Mouse (Mus musculus): Measurements from ENCODE around the gene Mlxip. TPM values are rescaled to one million over a fixed set of nuclear protein-coding genes. Genes with fewer than 3 reads are reported as not detected.
A peak's percentile ranks its signal among the peaks of the same experiment; 100 is the strongest.

Gene Mlxip
- polyA plus RNA-seq, 1 experiment from 2014 or later: 20.1 TPM

DNA sequence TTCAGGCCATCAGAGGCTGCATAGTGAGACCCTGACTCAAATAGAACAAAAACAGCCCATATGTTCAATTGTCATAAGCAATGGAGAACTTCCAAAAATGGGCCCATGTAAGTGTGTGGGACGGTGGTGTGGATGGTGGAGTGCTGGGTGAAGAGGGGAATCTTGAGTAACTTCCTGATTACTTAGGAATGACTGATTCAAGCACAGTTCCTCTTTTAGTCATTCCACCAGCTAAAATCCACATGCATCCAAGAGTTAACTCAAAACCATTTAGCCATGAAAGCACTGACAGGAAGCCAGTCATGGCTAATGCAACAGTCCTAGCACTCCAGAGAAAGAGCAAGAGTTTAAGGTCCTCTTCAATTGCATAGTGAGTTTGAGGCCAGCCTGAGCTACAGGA, 33.0 kb downstream of the Mlxip start:
- CTCF ChIA-PET: interaction anchor here (0.9 to 2.1 kb wide), 2 partner anchors 9 to 33 kb away, joined by 3 to 6 read pairs; partner anchors contain the start of gene Mlxip
- ATAC-seq (no peak), DNase-seq (ENCODE audit: low read depth, low spot score) (no peak)
- in situ Hi-C loops (cut with MboI; ENCODE audit: low pct_unique_long_range_greater_than_20kb): no loop called here
- TF ChIP-seq CTCF (IDR thresholded peaks at IDR 0.05): no peak
- H3K27me3 ChIP-seq: no peaks in the 10 kb centered on the region
- POLR2A ChIA-PET: interaction anchor here (0.6 kb wide), 1 partner anchor 720 kb away, joined by 5 read pairs; no protein-coding TSS in a partner anchor

DNA sequence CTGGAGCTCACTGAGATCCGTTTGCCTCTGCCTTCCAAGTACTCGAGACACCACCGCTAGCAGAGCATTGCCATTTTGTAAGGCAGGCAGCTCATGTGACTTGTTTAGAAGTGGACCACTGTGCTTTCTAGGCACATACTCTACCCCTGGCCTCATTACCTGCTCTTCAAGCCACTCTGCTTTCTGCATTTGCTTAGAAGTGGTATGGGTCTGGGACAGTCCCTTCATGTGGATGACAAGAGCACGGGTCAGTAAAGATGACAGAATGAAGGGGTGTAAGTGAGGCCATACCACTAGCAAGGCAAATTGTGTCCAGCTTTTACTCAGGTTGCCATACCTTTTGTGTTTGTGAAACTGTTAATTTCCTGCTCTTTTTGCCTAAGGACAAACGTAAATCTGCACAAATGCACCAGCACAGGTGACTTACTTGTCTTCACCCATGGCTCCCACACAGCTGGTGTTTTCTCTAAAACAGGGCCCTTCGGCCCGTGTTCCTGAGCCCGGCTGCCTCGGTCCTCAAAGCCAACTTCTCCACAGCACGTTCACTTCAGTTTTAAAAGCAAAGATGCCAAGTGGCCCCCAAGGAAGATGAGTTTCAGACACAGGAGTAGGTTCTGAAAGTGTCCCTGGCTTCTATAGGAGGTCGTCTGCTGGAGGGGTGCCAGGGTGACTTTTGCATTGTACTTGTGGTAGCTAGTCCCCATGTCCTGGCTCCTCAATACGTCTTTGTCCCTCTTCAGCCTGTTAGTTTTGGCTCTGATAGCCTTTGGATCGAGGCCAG, 37.1 kb downstream of the Mlxip start:
- ChIA-PET CTCF (interaction anchor here (1.4 kb wide), 1 partner anchor 54 kb away, joined by 3 read pairs; no protein-coding TSS in a partner anchor), POLR2A (no interaction called here)
- ATAC-seq (no peak), DNase-seq (ENCODE audit: low read depth, low spot score) (no peak)
- in situ Hi-C loops (cut with MboI; ENCODE audit: low pct_unique_long_range_greater_than_20kb): loop anchor here (5.0 to 10.0 kb wide), 2 partner anchors 49 to 147 kb away; no protein-coding TSS in a partner anchor
- no peaks in the 10 kb centered on the region for H3K27me3 ChIP-seq
- no peak for TF ChIP-seq CTCF (IDR thresholded peaks at IDR 0.05)

DNA sequence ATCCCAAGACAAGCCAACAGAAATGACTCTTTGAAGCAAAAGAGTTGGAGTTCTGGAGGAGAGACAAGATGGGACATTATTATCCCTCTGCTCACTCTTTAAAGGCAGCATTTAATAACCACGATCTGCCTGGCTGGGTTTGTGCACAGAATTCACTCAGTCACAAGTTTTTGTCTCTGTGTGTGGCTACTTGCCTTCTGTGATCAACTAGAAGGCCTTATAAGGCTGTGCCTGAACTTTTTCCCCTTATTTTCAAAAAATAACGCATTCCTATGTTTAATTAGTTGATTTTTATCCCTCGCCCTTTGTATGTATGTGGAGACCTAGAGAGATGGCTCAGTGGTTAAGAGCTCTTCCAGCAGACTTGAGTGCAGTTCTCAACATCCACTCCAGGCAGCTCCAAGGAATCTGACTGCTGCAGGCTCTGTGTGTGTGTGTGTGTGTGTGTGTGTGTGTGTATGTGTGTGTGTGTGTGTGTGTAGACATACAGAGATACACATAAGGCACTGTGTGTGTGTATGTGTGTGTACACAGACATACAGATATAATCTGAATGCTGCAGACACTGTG, 37.8 kb downstream of the Mlxip start:
- DNase-seq (ENCODE audit: low read depth, low spot score) (peak; percentile 42), ATAC-seq (no peak)
- no peak for TF ChIP-seq CTCF (IDR thresholded peaks at IDR 0.05)
- ChIA-PET CTCF (interaction anchor here (1.3 to 1.4 kb wide), 2 partner anchors 17 to 55 kb away, joined by 3 read pairs; no protein-coding TSS in a partner anchor), POLR2A (no interaction called here)
- in situ Hi-C loops (cut with MboI; ENCODE audit: low pct_unique_long_range_greater_than_20kb): loop anchor here (5.0 to 10.0 kb wide), 2 partner anchors 50 to 148 kb away; no protein-coding TSS in a partner anchor
- no peaks in the 10 kb centered on the region for H3K27me3 ChIP-seq

DNA sequence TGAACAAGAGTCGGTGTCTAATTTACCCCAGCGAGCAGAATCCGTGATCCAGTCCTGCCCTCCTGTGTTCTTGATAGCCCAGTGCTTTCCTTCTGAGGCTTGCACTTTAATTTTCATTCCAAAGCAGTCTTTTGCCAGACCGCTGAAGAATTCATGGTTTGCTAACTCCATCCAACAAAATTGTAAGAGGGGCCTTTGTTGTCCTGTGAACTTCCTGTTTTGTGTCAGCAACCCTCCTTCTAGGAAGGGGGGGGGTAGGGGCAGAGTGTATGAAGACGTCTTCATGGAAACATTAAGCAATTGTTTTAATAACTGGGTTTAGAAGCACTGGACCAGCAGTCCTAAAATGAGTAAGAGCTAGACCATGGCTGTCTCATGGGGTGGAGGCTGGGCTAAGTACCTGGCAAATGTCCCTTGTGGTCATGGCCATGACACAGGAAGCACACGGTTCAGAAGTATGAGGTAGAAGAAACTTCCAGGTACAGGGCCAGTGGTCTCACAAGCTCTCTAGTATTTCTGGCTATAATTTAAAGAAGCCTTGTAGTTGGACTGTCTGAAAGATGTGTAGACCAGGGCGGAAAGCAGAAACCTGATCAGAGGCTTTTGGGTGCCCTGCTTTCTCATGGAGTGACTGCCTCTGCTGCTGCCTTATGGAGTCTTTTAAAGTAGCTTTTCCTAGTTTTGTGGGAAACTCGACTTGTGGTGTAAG, 41.6 kb downstream of the Mlxip start:
- TF ChIP-seq CTCF (IDR thresholded peaks at IDR 0.05): peak; percentile 62
- POLR2A ChIA-PET: interaction anchor here (1.0 kb wide), 1 partner anchor 57 kb away, joined by 3 read pairs; no protein-coding TSS in a partner anchor
- peak; percentile 56 for DNase-seq (ENCODE audit: low read depth, low spot score)

DNA sequence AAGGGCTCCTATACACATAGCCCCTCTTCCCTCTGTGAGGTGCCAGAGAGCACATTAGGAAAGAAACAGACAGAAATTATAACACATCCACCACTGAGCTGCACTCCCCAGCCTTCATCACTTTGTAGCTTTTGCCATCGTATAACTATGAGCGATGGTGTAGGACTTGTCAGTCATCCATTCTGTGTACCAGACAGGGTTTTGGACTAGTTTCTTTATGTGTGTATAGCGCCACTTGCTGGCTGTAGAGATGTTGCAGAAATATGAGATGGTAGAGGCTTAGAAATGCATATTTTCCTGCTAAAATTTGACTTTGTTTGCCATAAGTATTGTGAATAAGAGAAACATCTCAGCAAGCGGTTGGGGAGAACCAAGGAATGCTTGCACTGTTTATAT, 42.2 kb downstream of the Mlxip start:
- H3K27me3 ChIP-seq: no peaks in the 10 kb centered on the region
- peak; percentile 9 for ATAC-seq
- CTCF ChIA-PET: interaction anchor here (0.7 to 3.7 kb wide), 28 partner anchors 8 to 191 kb away, joined by 3 to 51 read pairs (median 4); partner anchors contain the start of gene Wdr66
- no peak for DNase-seq (ENCODE audit: low read depth, low spot score)
- POLR2A ChIA-PET: interaction anchor here (0.8 to 1.0 kb wide), 2 partner anchors 58 to 60 kb away, joined by 3 read pairs; no protein-coding TSS in a partner anchor
- peak; percentile 85 for TF ChIP-seq CTCF (IDR thresholded peaks at IDR 0.05)
- in situ Hi-C loops (cut with MboI; ENCODE audit: low pct_unique_long_range_greater_than_20kb): loop anchor here (10.0 kb wide), 1 partner anchor 152 kb away; no protein-coding TSS in a partner anchor

More for the DNA sequence above, 41.6 kb downstream of the Mlxip start:
- ATAC-seq: peak; percentile 54
- CTCF ChIA-PET: interaction anchor here (0.7 to 3.7 kb wide), 25 partner anchors 9 to 191 kb away, joined by 3 to 51 read pairs (median 5); partner anchors contain the start of gene Wdr66
- H3K27me3 ChIP-seq: no peaks in the 10 kb centered on the region
- in situ Hi-C loops (cut with MboI; ENCODE audit: low pct_unique_long_range_greater_than_20kb): loop anchor here (10.0 kb wide), 1 partner anchor 151 kb away; no protein-coding TSS in a partner anchor

DNA sequence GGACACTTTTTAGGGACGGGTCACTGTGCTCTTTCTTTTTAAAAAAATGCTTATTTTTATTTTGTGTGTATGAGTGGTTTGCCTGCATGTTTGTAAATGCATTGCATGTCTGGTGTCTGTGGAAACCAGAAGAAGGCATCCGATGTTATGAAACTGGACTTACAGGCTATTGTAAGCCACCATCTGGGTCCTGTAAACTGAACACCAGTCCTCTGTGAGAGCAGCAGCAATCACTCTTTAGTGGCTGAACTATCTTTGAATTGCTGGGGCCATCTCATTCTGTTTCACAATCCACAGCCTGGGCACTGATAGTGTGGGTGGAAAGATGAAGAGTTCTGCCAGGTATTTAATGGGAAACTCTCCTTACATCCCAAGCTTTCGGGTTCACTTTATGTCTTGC, 43.8 kb downstream of the Mlxip start:
- H3K27me3 ChIP-seq: no peaks in the 10 kb centered on the region
- ATAC-seq (no peak), DNase-seq (ENCODE audit: low read depth, low spot score) (no peak)
- TF ChIP-seq CTCF (IDR thresholded peaks at IDR 0.05): no peak
- ChIA-PET CTCF (interaction anchor here (3.7 to 7.5 kb wide), 2 partner anchors 61 to 69 kb away, joined by 21 to 65 read pairs; no protein-coding TSS in a partner anchor), POLR2A (no interaction called here)
- in situ Hi-C loops (cut with MboI; ENCODE audit: low pct_unique_long_range_greater_than_20kb): loop anchor here (10.0 kb wide), 1 partner anchor 154 kb away; no protein-coding TSS in a partner anchor

DNA sequence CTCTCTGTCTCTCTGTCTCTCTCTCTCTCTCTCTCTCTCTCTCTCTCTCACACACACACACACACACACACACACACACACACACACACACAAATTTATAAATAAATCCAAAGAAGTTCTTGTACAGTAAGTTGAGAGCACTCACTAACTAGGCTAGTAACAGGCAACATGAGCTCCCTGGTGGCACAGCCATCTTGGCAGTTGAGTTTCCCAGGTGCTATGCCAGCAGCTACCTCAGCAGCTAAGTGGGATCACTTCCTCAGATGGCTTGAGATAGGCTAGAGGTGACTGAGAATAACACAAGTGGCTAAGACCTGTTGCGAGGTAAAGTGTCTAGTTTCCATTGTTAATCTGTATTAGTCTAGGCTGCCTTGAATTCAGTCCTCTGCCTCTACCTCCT, 44.7 kb downstream of the Mlxip start:
- CTCF ChIA-PET: interaction anchor here (1.2 to 7.5 kb wide), 2 partner anchors 44 to 62 kb away, joined by 3 to 65 read pairs; no protein-coding TSS in a partner anchor
- TF ChIP-seq CTCF (IDR thresholded peaks at IDR 0.05): no peak
- ATAC-seq (no peak), DNase-seq (ENCODE audit: low read depth, low spot score) (no peak)
- POLR2A ChIA-PET: no interaction called here
- no peaks in the 10 kb centered on the region for H3K27me3 ChIP-seq
- in situ Hi-C loops (cut with MboI; ENCODE audit: low pct_unique_long_range_greater_than_20kb): loop anchor here (10.0 kb wide), 1 partner anchor 155 kb away; no protein-coding TSS in a partner anchor

- DNase-seq (ENCODE audit: low read depth, low spot score): no peak
- in situ Hi-C loops (cut with MboI; ENCODE audit: low pct_unique_long_range_greater_than_20kb): loop anchor here (5.0 to 10.0 kb wide), 2 partner anchors 57 to 155 kb away; no protein-coding TSS in a partner anchor
- peak; percentile 56 for TF ChIP-seq CTCF (IDR thresholded peaks at IDR 0.05)
- ATAC-seq: no peak
- no peaks in the 10 kb centered on the region for H3K27me3 ChIP-seq
- ChIA-PET CTCF (interaction anchor here (1.2 to 7.5 kb wide), 4 partner anchors 45 to 155 kb away, joined by 3 to 65 read pairs (median 4); no protein-coding TSS in a partner anchor), POLR2A (no interaction called here)
Observed at GRCm38 (mm10) chr5:123439941-123440340, 45.3 kb downstream of the Mlxip start.

GRCm38 (mm10) chr5:123440664-123441063, 46.1 kb downstream of the Mlxip start:
- in situ Hi-C loops (cut with MboI; ENCODE audit: low pct_unique_long_range_greater_than_20kb): loop anchor here (5.0 kb wide), 1 partner anchor 57 kb away; no protein-coding TSS in a partner anchor
- no peak for TF ChIP-seq CTCF (IDR thresholded peaks at IDR 0.05)
- CTCF ChIA-PET: interaction anchor here (0.9 to 7.5 kb wide), 7 partner anchors 44 to 182 kb away, joined by 3 to 65 read pairs (median 3); no protein-coding TSS in a partner anchor
- no peak for DNase-seq (ENCODE audit: low read depth, low spot score)
- POLR2A ChIA-PET: no interaction called here
- no peak for ATAC-seq
- H3K27me3 ChIP-seq: no peaks in the 10 kb centered on the region
